Mouse (Mus musculus) subcutaneous adipose tissue, adult 2 months (tissue): ENCODE results near the gene Olfr172. TPM values are rescaled to one million over a fixed set of nuclear protein-coding genes. Genes with fewer than 3 reads are reported as not detected.

ENCODE experiments used
- polyA plus RNA-seq: library from polyadenylated mRNA; depleted of rRNA; stranded (reverse); fragments of >200 nt; gene quantifications from 2 replicates; pipeline ENCODE4 v1.2.3, GENCODE M21; 2012; ENCODE audit warnings: low replicate concordance; rRNA removed

Olfr172 gene
- not detected in 2 replicates for polyA plus RNA-seq

GRCm38 (mm10) chr16:58763076-58763475, at the start of gene Olfr172:
Gene Olfr172, minus strand, starts transcription at chr16:58763176.

GRCm38 (mm10) chr16:58800168-58800567, 37.2 kb upstream of the Olfr172 start, which contains the start of gene Olfr173:
Gene Olfr173, minus strand, starts transcription at chr16:58800268.

GRCm38 (mm10) chr16:58727477-58728131, 35.4 kb downstream of the Olfr172 start, which contains the start of gene Cldnd1:
Gene Cldnd1, plus strand, starts transcription at chr16:58727910.

GRCm38 (mm10) chr16:58718666-58719120, 44.3 kb downstream of the Olfr172 start, which contains the start of gene Gpr15:
Gene Gpr15, minus strand, starts transcription at chr16:58719070.

Other genes with a start within 250 kb of the Olfr172 start
- 22.8 and 23.1 TPM in 2 replicates for gene St3gal6, start 238.9 kb downstream of the Olfr172 start, polyA plus RNA-seq
- gene Gm813, start 146.2 kb downstream of the Olfr172 start, polyA plus RNA-seq = not detected in 2 replicates
- not detected in 2 replicates for gene E330017A01Rik, start 124.4 kb downstream of the Olfr172 start, polyA plus RNA-seq
- gene Cpox, start 92.9 kb downstream of the Olfr172 start, polyA plus RNA-seq = 5.9 and 11.2 TPM in 2 replicates
- gene Gpr15, start 44.1 kb downstream of the Olfr172 start, polyA plus RNA-seq = 0.06 and 0.11 TPM in 2 replicates
- gene Cldnd1, start 35.3 kb downstream of the Olfr172 start, polyA plus RNA-seq = 40.9 and 84.8 TPM in 2 replicates
- not detected in 2 replicates for gene Olfr173, start 37.1 kb upstream of the Olfr172 start, polyA plus RNA-seq
- not detected in 2 replicates for gene Olfr175-ps1, start 63.6 kb upstream of the Olfr172 start, polyA plus RNA-seq
- gene Olfr177, start 111.6 kb upstream of the Olfr172 start, polyA plus RNA-seq = not detected in 2 replicates
- gene Olfr178, start 128.9 kb upstream of the Olfr172 start, polyA plus RNA-seq = not detected in 2 replicates
- not detected in 2 replicates for gene Olfr181, start 165.6 kb upstream of the Olfr172 start, polyA plus RNA-seq
- gene Olfr180, start 166.2 kb upstream of the Olfr172 start, polyA plus RNA-seq = not detected in 2 replicates
- gene Olfr183, start 232.2 kb upstream of the Olfr172 start, polyA plus RNA-seq = not detected in 2 replicates